Mouse (Mus musculus) limb, embryonic 11.5 days (tissue): ENCODE data around the gene Rtel1. TPM values are rescaled to one million over a fixed set of nuclear protein-coding genes. Genes with fewer than 3 reads are reported as not detected.
A peak's percentile ranks its signal among the peaks of the same experiment; 100 is the strongest.

ENCODE experiments used
- ATAC-seq: fragments of 200-750 bp; cut with Nextera tagmentation; 2 replicates; pipeline ENCODE4 v1.8.0; 2017; ENCODE audit warnings: low read depth; ENCODE audit not compliant: insufficient number of reproducible peaks, low FRiP score, low TSS enrichment
- DNase-seq: peaks from one replicate; pipeline ENCODE4 v3.0.0-alpha.2; 2015; ENCODE audit warnings: low spot score
- H3K27ac ChIP-seq: fragments of 300-500 bp; sonication (generic); replicated peaks from 2 replicates; pipeline ENCODE4 v1.5.1; 2014; ENCODE audit warnings: low read depth, mild to moderate bottlenecking, low read length
- H3K27me3 ChIP-seq: fragments of 300-500 bp; sonication (generic); 2 replicates; pipeline ENCODE4 v1.6.1; 2014; ENCODE audit warnings: mild to moderate bottlenecking, low read length, mixed read lengths; ENCODE audit not compliant: control insufficient read depth, insufficient read depth
- H3K36me3 ChIP-seq: fragments of 300-500 bp; sonication (generic); 2 replicates; pipeline ENCODE4 v1.6.1; 2014; ENCODE audit warnings: mild to moderate bottlenecking, low read length, moderate library complexity, mixed read lengths; ENCODE audit not compliant: control insufficient read depth, insufficient read depth
- H3K4me1 ChIP-seq: fragments of 300-500 bp; sonication (generic); 2 replicates; pipeline ENCODE4 v1.6.1; 2014; ENCODE audit warnings: low read length, mixed read lengths; ENCODE audit not compliant: control insufficient read depth, insufficient read depth
- H3K4me2 ChIP-seq: fragments of 300-500 bp; sonication (generic); 2 replicates; pipeline ENCODE4 v1.6.1; 2014; ENCODE audit warnings: low read depth, mild to moderate bottlenecking, moderate library complexity; ENCODE audit not compliant: severe bottlenecking
- H3K4me3 ChIP-seq: fragments of 300-500 bp; sonication (generic); 2 replicates; pipeline ENCODE4 v1.5.1; 2014; ENCODE audit warnings: low read depth, low read length
- H3K9ac ChIP-seq: fragments of 300-500 bp; sonication (generic); 2 replicates; pipeline ENCODE4 v1.6.1; 2014; ENCODE audit warnings: mild to moderate bottlenecking, low read length
- H3K9me3 ChIP-seq: fragments of 300-500 bp; sonication (generic); 2 replicates; pipeline ENCODE4 v1.6.1; 2016; ENCODE audit warnings: low read length; ENCODE audit not compliant: control insufficient read depth
- WGBS: fragments of 180-500 bp; shearing (Covaris S2); extraction: QIAGEN DNeasy Blood & Tissue Kit; methylation state at CpG from one replicate; pipeline ENCODE4 v1.1.7; 2014; 5-methylcytosine and 5-hydroxymethylcytosine counted together
- polyA plus RNA-seq: library from polyadenylated mRNA; unstranded; fragments of >200 nt; fragmentation: Nextera tagmentation; extraction: Ambion mirVana; gene quantifications from 2 replicates; pipeline ENCODE4 v1.2.1, GENCODE M21; 2014

The Rtel1 gene
- 63.0 and 63.7 TPM in 2 replicates for polyA plus RNA-seq

GRCm38 (mm10) chr2:181319248-181320102, at the start of gene Rtel1:
TSS of gene Rtel1 (plus strand) at chr2:181319739.
- H3K4me1 ChIP-seq, result peaks cover 2% of the 10 kb centered on the region; the same call in 1 of the 2 replicates
- H3K9me3 ChIP-seq, result no peaks in the 10 kb centered on the region
- peak within 1 kb of the TSS; percentile 67 for H3K4me3 ChIP-seq
- DNase-seq (peak; percentile 93), ATAC-seq (peak; percentile 86)
- WGBS, result 6% methylated on average over 40 of the region's 40 CpGs
- peak within 1 kb of the TSS; percentile 82 for H3K4me2 ChIP-seq
- peak within 1 kb of the TSS; percentile 52; the same call in 1 of the 2 replicates for H3K27ac ChIP-seq
- H3K36me3 ChIP-seq, result peaks cover 7% of the 10 kb centered on the region; the same call in 1 of the 2 replicates
- peaks cover 9% of the 10 kb centered on the region for H3K27me3 ChIP-seq
- H3K9ac ChIP-seq, result peak within 1 kb of the TSS; percentile 67

DNA sequence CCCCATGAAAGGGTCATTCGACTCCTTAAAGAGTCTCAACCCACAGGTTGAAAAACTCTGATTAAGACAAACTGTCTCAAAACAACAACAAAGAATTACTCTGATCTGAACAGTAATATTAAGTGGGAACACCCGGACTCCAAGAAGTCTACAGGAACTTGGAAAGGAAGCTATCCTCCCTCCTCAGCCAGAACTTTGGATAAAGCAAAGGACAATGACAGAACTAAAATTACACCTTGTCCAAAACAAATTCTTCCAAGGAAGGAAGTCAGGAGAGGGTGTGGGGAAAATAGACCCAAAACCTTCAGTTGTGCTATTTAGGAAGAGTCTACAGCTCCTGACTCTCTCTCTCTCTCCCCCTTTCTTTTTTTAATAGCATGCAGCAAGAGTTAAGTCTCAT, 47.4 kb upstream of the Rtel1 start:
- ATAC-seq (no peak), DNase-seq (no peak)
- no peaks in the 10 kb centered on the region for H3K27me3 ChIP-seq
- no peaks in the 10 kb centered on the region for H3K4me1 ChIP-seq
- 84% methylated on average over 2 of the region's 2 CpGs for WGBS
- no peaks in the 10 kb centered on the region for H3K9me3 ChIP-seq
- no peak overlapping the region for H3K27ac ChIP-seq
- H3K4me2 ChIP-seq, result no peak overlapping the region
- H3K9ac ChIP-seq, result no peak overlapping the region
- H3K4me3 ChIP-seq, result no peak overlapping the region
- peaks cover 10% of the 10 kb centered on the region for H3K36me3 ChIP-seq

- H3K27ac ChIP-seq, result no peak overlapping the region
- DNase-seq (no peak), ATAC-seq (no peak)
- H3K4me2 ChIP-seq, result no peak overlapping the region
- no peaks in the 10 kb centered on the region for H3K4me1 ChIP-seq
- peaks cover 6% of the 10 kb centered on the region for H3K36me3 ChIP-seq
- H3K27me3 ChIP-seq, result no peaks in the 10 kb centered on the region
- H3K9ac ChIP-seq, result no peak overlapping the region
- no peaks in the 10 kb centered on the region for H3K9me3 ChIP-seq
- no peak overlapping the region for H3K4me3 ChIP-seq
- WGBS, result 100% methylated on average over 2 of the region's 2 CpGs
These were observed 45.7 kb upstream of the Rtel1 start for GRCm38 (mm10) chr2:181273829-181274228.

GRCm38 (mm10) chr2:181274639-181275038, 44.9 kb upstream of the Rtel1 start:
- Histone ChIP-seq H3K4me1 (no peaks in the 10 kb centered on the region), H3K9me3 (no peaks in the 10 kb centered on the region), H3K4me3 (no peak overlapping the region), H3K4me2 (no peak overlapping the region), H3K27me3 (no peaks in the 10 kb centered on the region), H3K9ac (no peak overlapping the region), H3K27ac (no peak overlapping the region), H3K36me3 (peaks cover 6% of the 10 kb centered on the region)
- DNase-seq (no peak), ATAC-seq (no peak)
- 92% methylated on average over 4 of the region's 4 CpGs for WGBS

DNA sequence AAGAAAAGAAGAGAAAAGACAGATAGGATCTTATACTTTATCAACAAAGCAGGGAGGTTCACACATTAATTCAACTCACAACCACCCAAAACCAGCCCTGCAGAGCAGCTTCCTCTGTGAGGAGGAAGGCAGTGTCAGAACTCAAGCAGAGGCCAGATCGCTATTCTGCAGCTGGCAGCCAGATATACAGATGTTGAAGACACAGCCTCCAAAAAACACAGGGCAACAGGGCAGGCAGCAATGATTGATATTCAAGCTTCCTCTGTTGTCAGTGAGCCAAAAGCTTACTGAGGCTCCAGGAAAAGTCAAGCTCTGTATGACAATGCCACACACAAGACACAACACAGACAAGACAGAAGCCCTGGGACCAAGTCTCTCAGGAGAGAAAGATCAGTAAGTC, 42.8 kb upstream of the Rtel1 start:
- Histone ChIP-seq H3K36me3 (peaks cover 6% of the 10 kb centered on the region), H3K27ac (no peak overlapping the region)
- no peak for DNase-seq

GRCm38 (mm10) chr2:181277866-181278265, 41.7 kb upstream of the Rtel1 start:
- Histone ChIP-seq H3K36me3 (peaks cover 6% of the 10 kb centered on the region), H3K27ac (no peak overlapping the region), H3K4me3 (no peak overlapping the region), H3K27me3 (no peaks in the 10 kb centered on the region), H3K4me1 (no peaks in the 10 kb centered on the region), H3K4me2 (no peak overlapping the region), H3K9me3 (no peaks in the 10 kb centered on the region), H3K9ac (no peak overlapping the region)
- DNase-seq (no peak), ATAC-seq (no peak)
- 86% methylated on average over 3 of the region's 3 CpGs for WGBS

More for the DNA sequence above, 42.8 kb upstream of the Rtel1 start:
- WGBS, result 91% methylated on average over 1 of the region's 1 CpGs
- Histone ChIP-seq H3K4me2 (no peak overlapping the region), H3K4me3 (no peak overlapping the region), H3K9ac (no peak overlapping the region), H3K27me3 (no peaks in the 10 kb centered on the region), H3K9me3 (no peaks in the 10 kb centered on the region), H3K4me1 (no peaks in the 10 kb centered on the region)
- ATAC-seq, result no peak

DNA sequence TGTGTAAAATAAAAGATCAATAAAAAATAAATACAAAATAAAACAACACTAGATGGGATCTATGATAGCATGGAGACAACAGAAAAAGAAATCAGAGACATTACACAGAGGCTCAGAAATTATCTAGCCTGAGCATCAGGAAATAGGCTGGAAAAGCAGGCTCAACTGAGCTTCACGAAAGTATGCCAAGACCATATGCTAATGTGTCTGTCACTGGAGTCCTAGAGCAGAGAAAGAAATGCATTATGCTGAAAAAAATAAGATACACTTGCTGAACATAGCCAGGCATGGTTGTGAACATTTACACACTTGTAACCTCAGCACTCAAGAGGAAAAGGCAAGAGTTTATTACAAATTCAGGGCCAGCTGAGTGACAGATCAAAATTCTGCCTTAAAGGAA, 39.6 kb upstream of the Rtel1 start:
- Histone ChIP-seq H3K9ac (no peak overlapping the region), H3K4me1 (no peaks in the 10 kb centered on the region), H3K27ac (no peak overlapping the region), H3K27me3 (no peaks in the 10 kb centered on the region), H3K9me3 (no peaks in the 10 kb centered on the region), H3K36me3 (peaks cover 4% of the 10 kb centered on the region), H3K4me2 (no peak overlapping the region), H3K4me3 (no peak overlapping the region)
- no peak for DNase-seq
- WGBS, result 93% methylated on average over 1 of the region's 1 CpGs
- ATAC-seq, result no peak

DNA sequence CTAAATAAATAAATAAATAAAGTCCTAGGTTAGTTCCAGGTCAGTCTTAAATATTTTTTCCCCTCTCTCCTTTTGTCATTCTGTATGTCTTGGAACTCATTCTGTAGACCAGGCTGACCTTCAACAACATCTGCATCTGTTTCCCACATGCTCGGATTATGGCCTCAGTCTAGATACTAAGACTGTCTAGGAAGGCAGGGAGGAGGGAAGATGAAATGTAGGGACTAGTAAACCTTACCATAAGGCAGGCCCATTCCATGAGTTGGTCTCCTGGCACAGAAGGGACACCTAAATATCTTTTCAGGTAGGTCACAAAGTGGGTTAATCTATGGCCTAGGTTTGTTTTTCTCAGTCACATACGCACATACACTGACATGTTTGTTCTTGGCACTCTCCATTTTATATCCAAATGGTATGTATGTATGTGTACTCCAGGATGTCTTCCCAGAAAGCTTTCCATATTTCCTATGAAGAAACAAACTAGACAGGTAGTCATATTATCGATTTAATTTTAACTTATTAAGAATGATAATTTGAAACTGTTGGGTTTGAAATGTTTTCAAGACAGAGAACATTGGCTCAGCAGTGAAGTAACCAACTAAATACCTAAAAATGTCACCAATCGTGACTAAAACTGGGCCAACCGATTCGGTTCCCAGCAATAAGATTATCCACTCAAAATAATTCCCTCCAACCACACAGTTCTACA, 32.8 kb upstream of the Rtel1 start:
- Histone ChIP-seq H3K36me3 (no peaks in the 10 kb centered on the region), H3K4me2 (peak overlapping the region; percentile 70), H3K9ac (peak overlapping the region; percentile 90), H3K9me3 (no peaks in the 10 kb centered on the region), H3K4me1 (peaks cover 3% of the 10 kb centered on the region; the same call in 1 of the 2 replicates), H3K27ac (peak overlapping the region; percentile 94), H3K27me3 (no peaks in the 10 kb centered on the region), H3K4me3 (peak overlapping the region; percentile 63)
- WGBS, result 58% methylated on average over 6 of the region's 6 CpGs
- DNase-seq (no peak), ATAC-seq (no peak)
